Mouse (Mus musculus) heart, embryonic 10.5 days (tissue): ENCODE measurements around the gene Smad1. TPM values are rescaled to one million over a fixed set of nuclear protein-coding genes. Genes with fewer than 3 reads are reported as not detected.
A peak's percentile ranks its signal among the peaks of the same experiment; 100 is the strongest.

ENCODE experiments used
- DNase-seq: peaks from one replicate; pipeline ENCODE4 v3.0.0-alpha.2; 2017; ENCODE audit warnings: low spot score
- H3K27ac ChIP-seq: fragments of 300-500 bp; sonication (generic); 2 replicates; pipeline ENCODE4 v1.5.1; 2016; ENCODE audit warnings: mild to moderate bottlenecking
- H3K27me3 ChIP-seq: fragments of 300-500 bp; sonication (generic); 2 replicates; pipeline ENCODE4 v1.6.1; 2016; ENCODE audit warnings: mild to moderate bottlenecking; ENCODE audit not compliant: poor library complexity, insufficient read depth, severe bottlenecking
- H3K36me3 ChIP-seq: fragments of 300-500 bp; sonication (generic); 2 replicates; pipeline ENCODE4 v1.6.1; 2016; ENCODE audit warnings: mild to moderate bottlenecking, moderate library complexity
- H3K4me1 ChIP-seq: fragments of 300-500 bp; sonication (generic); 2 replicates; pipeline ENCODE4 v1.6.1; 2016; ENCODE audit warnings: mild to moderate bottlenecking
- H3K4me3 ChIP-seq: fragments of 300-500 bp; sonication (generic); 2 replicates; pipeline ENCODE4 v1.5.1; 2016; ENCODE audit warnings: mild to moderate bottlenecking, moderate library complexity
- H3K9me3 ChIP-seq: fragments of 300-500 bp; sonication (generic); 2 replicates; pipeline ENCODE4 v1.6.1; 2016; ENCODE audit warnings: mild to moderate bottlenecking, moderate library complexity
- WGBS: fragments of 180-500 bp; shearing (Covaris S2); methylation state at CpG from one replicate; pipeline ENCODE4 v1.1.7; 2016; 5-methylcytosine and 5-hydroxymethylcytosine counted together
- polyA plus RNA-seq: library from polyadenylated mRNA; unstranded; fragments of >200 nt; fragmentation: Nextera tagmentation; extraction: Ambion mirVana; gene quantifications from 2 replicates; pipeline ENCODE4 v1.2.1, GENCODE M21; 2016

The Smad1 gene
- polyA plus RNA-seq, 1 experiment from 2014 or later: 32.1 TPM

DNA sequence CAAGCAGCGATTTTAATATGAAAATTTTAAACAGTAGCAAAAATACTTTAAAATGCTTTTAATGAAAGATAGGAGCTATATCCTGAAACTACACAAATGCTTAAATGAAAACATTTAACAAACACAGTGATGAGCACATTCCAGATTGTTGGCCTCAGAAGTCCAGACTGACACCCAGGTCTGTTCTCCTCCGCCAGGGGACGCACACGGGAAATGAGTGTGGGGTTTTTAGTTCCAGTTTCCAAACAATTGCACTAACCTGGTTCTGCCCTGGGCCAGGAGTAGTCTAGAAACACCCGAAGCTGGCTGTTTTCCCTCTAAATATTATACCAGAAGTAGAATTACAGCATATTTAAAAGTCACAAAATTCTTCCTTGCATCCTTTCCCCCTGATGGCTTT lies 99.6 kb downstream of the Smad1 start:
- Histone ChIP-seq H3K36me3 (no peaks in the 10 kb centered on the region), H3K9me3 (no peaks in the 10 kb centered on the region), H3K27ac (no peak overlapping the region), H3K4me3 (no peak overlapping the region), H3K27me3 (no peaks in the 10 kb centered on the region), H3K4me1 (0 out of 2 replicates have a peak, but pooled peaks cover 7% of the 10 kb centered on the region)
- no peak for DNase-seq
- WGBS: 84% methylated on average over 5 of the region's 5 CpGs

DNA sequence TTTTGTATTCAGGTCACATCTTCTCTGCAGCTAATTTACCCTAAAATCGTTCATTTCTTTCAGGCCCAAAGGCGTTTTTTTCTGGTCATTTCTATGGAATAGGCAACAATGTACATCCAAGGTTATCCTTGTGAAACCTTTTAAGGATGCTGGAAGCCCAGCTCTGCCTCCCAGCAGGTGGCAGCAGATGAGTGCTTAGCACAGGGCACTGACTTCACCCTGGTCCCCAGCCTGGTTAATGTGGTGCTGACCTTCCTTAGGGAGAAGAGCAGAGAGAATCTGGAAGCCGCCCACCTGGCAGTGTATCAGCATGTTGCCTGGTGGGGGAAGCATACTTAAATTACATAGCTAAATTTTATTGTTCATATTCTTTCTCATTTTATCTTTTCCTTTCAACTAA lies 101.6 kb downstream of the Smad1 start:
- Histone ChIP-seq H3K9me3 (no peaks in the 10 kb centered on the region), H3K4me1 (peaks cover 18% of the 10 kb centered on the region), H3K27ac (no peak overlapping the region), H3K36me3 (no peaks in the 10 kb centered on the region), H3K4me3 (no peak overlapping the region), H3K27me3 (no peaks in the 10 kb centered on the region)
- 49% methylated on average over 3 of the region's 3 CpGs for WGBS
- DNase-seq: peak; percentile 80

- DNase-seq: no peak
- 18% methylated on average over 18 of the region's 18 CpGs for WGBS
- Histone ChIP-seq H3K9me3 (no peaks in the 10 kb centered on the region), H3K36me3 (no peaks in the 10 kb centered on the region), H3K4me1 (peaks cover 23% of the 10 kb centered on the region), H3K27me3 (no peaks in the 10 kb centered on the region), H3K27ac (peak overlapping the region; percentile 96), H3K4me3 (peak overlapping the region; percentile 76)
Measured at GRCm38 (mm10) chr8:79295276-79296105, 103.8 kb downstream of the Smad1 start.

DNA sequence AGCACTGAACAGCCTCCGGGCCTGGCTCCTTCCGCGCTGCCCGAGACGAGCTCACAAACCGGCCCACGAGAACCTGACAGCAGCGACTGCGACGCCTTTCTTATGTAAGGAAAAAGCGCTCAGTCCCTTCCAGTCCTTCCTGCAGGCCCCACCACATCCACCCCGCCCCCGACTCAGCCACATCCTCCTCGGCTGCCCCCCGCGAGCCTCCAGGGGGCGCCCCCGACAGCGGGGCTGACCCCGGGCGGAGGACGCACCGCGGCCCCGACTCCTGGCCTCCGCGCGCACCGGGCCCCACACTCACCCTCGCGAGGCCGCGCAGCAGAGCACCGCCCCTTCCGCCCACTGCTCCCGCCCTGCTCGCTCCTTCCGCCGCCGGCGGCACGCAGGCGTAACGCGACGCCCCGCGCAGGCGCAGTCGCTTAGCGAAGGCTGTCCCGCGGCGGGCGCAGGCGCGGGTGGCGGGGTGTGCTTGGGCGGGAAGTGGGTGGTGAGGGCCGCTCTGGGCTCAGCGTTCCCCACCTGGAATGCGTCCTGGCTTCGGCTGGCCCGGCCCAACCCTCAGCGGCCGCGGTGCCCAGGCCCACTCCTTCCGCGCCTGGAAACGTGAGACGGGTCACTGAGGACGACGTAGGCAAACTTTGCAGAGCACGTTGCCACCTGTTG lies 104.6 kb downstream of the Smad1 start, which contains the start of gene Mmaa:
Mmaa (minus strand) TSS at position 328 of the 666 bp plus-strand sequence.
- under 1% methylated on average over 74 of the region's 74 CpGs for WGBS
- DNase-seq: peak; percentile 97
- Histone ChIP-seq H3K4me3 (peak within 1 kb of the TSS; percentile 76), H3K27ac (peak within 1 kb of the TSS; percentile 96), H3K27me3 (no peaks in the 10 kb centered on the region), H3K4me1 (peaks cover 23% of the 10 kb centered on the region), H3K36me3 (no peaks in the 10 kb centered on the region), H3K9me3 (no peaks in the 10 kb centered on the region)

DNA sequence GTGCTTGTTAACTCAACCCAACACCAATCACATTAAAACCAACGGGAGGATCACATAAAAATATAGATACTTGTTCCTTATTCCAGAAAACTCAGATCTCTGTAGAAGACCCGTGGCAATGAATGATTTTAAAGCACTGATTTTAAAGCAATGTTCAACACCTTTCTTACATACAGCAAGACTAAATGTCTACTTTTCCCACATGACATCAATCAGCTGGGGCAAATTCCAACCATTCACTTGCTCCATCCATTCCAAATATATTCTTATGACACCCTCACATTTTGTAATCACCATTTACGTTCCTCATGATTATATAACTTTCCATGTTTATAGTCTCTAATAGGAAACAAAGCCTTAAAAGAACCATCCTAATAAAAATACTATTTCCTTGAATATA lies 105.5 kb downstream of the Smad1 start:
- no peaks in the 10 kb centered on the region for H3K27me3 ChIP-seq
- peak overlapping the region; percentile 96 for H3K27ac ChIP-seq
- no peaks in the 10 kb centered on the region for H3K36me3 ChIP-seq
- 73% methylated on average over 3 of the region's 3 CpGs for WGBS
- peak overlapping the region; percentile 76 for H3K4me3 ChIP-seq
- H3K4me1 ChIP-seq: peaks cover 23% of the 10 kb centered on the region
- H3K9me3 ChIP-seq: no peaks in the 10 kb centered on the region
- no peak for DNase-seq

DNA sequence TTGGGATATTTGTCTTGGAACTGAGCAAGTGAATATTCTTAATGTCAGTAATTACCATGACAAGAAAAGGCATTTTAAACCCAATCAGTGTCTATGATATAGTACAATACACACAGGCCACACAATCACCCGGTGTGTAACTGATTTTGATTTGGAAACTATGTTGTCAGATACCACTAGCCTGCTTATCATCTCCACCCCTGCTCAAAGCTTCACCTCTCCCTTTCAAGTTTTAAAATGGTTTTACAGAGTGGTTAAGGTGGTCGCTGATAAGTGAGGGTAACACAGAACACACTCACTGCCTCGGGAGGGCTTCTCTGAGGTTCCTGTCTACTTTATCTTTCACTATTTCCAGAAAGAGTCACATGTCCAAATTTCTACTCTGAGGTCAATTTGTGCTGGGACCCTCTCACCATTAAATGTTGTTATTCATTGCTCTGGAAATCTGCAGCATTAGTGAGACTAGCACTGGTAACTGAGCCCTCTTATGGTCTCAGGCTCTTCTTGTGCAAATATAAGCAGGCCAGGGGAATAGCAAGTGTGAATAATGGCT lies 106.5 kb downstream of the Smad1 start:
- no peaks in the 10 kb centered on the region for H3K36me3 ChIP-seq
- H3K4me3 ChIP-seq: no peak overlapping the region
- no peaks in the 10 kb centered on the region for H3K27me3 ChIP-seq
- DNase-seq: no peak
- H3K9me3 ChIP-seq: no peaks in the 10 kb centered on the region
- H3K4me1 ChIP-seq: peaks cover 23% of the 10 kb centered on the region
- H3K27ac ChIP-seq: 0 out of 2 replicates have a peak overlapping the region, but pooled peaks have one; percentile 56
- WGBS: 47% methylated on average over 3 of the region's 3 CpGs

DNA sequence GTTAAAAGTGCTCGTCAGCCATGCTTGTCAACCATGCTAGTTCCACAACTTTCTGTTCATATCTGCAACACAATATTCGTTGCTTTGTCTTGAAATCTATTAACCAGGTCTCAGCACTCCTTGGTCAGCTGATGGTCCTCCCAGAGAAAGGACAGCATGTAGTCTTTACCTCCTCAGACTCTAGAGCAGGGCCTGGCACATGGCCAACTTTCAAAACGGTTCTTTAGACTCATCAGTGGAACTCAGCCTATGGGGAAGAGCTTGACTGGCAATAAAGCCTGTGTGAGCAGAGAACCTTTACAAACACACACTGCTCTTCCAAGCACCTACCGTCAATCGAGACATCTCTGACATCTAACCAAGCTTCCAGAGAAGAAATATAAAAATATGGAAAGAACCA lies 109.7 kb downstream of the Smad1 start:
- H3K9me3 ChIP-seq: no peaks in the 10 kb centered on the region
- WGBS: 77% methylated on average over 5 of the region's 5 CpGs
- H3K27me3 ChIP-seq: no peaks in the 10 kb centered on the region
- no peak overlapping the region for H3K4me3 ChIP-seq
- no peak overlapping the region for H3K27ac ChIP-seq
- no peak for DNase-seq
- H3K36me3 ChIP-seq: no peaks in the 10 kb centered on the region
- H3K4me1 ChIP-seq: peaks cover 16% of the 10 kb centered on the region

DNA sequence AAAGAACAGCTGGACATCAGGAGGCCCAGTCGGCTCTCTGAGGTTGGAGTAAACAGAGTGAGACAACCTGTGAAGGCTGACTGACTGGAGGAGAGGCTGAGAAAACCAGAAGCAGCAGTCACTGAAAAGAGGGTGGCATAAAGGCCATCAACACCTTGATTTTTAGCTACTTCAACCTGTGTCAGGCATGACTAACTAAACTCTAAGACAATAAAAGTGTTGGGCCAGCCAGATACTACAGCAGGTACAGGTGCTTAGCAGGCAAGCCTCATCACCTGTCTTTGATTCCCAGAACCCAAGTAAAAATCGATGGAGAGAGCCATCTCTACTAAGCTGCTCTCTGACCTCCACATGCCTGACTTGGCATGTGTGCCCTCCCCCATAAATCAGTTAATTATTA lies 110.6 kb downstream of the Smad1 start:
- 64% methylated on average over 2 of the region's 2 CpGs for WGBS
- no peak for DNase-seq
- H3K27ac ChIP-seq: no peak overlapping the region
- H3K27me3 ChIP-seq: no peaks in the 10 kb centered on the region
- H3K4me1 ChIP-seq: peaks cover 14% of the 10 kb centered on the region
- no peaks in the 10 kb centered on the region for H3K36me3 ChIP-seq
- no peaks in the 10 kb centered on the region for H3K9me3 ChIP-seq
- H3K4me3 ChIP-seq: no peak overlapping the region

Other genes with a start within 250 kb of the Smad1 start
- gene 1700011L22Rik, start 150.9 kb downstream of the Smad1 start, polyA plus RNA-seq: not detected in 2 replicates
- 9.5 and 9.9 TPM in 2 replicates for gene Mmaa, start 104.6 kb downstream of the Smad1 start, polyA plus RNA-seq
- 18.4 and 21.9 TPM in 2 replicates for gene Otud4, start 240.1 kb upstream of the Smad1 start, polyA plus RNA-seq